Mouse (Mus musculus): ENCODE results near the gene Map1s.

The Map1s gene

GRCm38 (mm10) chr8:70905831-70906736 is at the start of gene Map1s:
Map1s (plus strand) TSS chr8:70905932.
- DNase-seq (ENCODE audit: low spot score in 2 of 2) = peak; percentile 93 to 94

GRCm38 (mm10) chr8:70856028-70856427 is 49.7 kb upstream of the Map1s start:
- DNase-seq (ENCODE audit: low spot score in 2 of 2) = no peak

- peak; percentile 86 to 88 for DNase-seq (ENCODE audit: low spot score in 2 of 2)
Observed at GRCm38 (mm10) chr8:70856541-70857197, 49.1 kb upstream of the Map1s start.

GRCm38 (mm10) chr8:70857516-70857915 is 48.2 kb upstream of the Map1s start:
- no peak for DNase-seq (ENCODE audit: low spot score in 2 of 2)

GRCm38 (mm10) chr8:70862824-70863641 is 42.7 kb upstream of the Map1s start, which contains the start of gene Kcnn1:
Kcnn1 (minus strand) TSS chr8:70863258.
- peak in 1 of 2 experiments; percentile 55 for DNase-seq (ENCODE audit: low spot score in 2 of 2)

- DNase-seq (ENCODE audit: low spot score in 2 of 2) = peak; percentile 70 to 71
Observed at GRCm38 (mm10) chr8:70863956-70864711, 41.6 kb upstream of the Map1s start.

GRCm38 (mm10) chr8:70864712-70865221 is 41.0 kb upstream of the Map1s start:
- peak in 1 of 2 experiments; percentile 74 for DNase-seq (ENCODE audit: low spot score in 2 of 2)

GRCm38 (mm10) chr8:70865350-70866000 is 40.3 kb upstream of the Map1s start:
- DNase-seq (ENCODE audit: low spot score in 2 of 2) = peak; percentile 100

- no peak for DNase-seq (ENCODE audit: low spot score in 2 of 2)
Observed at GRCm38 (mm10) chr8:70866001-70866520, 39.7 kb upstream of the Map1s start.

GRCm38 (mm10) chr8:70866566-70866965 is 39.2 kb upstream of the Map1s start:
- no peak for DNase-seq (ENCODE audit: low spot score in 2 of 2)

GRCm38 (mm10) chr8:70868559-70869198 is 37.1 kb upstream of the Map1s start:
- DNase-seq (ENCODE audit: low spot score in 2 of 2) = peak in 1 of 2 experiments; percentile 70

- no peak for DNase-seq (ENCODE audit: low spot score in 2 of 2)
Observed at GRCm38 (mm10) chr8:70869199-70869571, 36.5 kb upstream of the Map1s start.

GRCm38 (mm10) chr8:70869601-70870041 is 36.1 kb upstream of the Map1s start:
- peak; percentile 88 to 89 for DNase-seq (ENCODE audit: low spot score in 2 of 2)

- no peak for DNase-seq (ENCODE audit: low spot score in 2 of 2)
Observed at GRCm38 (mm10) chr8:70871195-70871807, 34.4 kb upstream of the Map1s start.

- no peak for DNase-seq (ENCODE audit: low spot score in 2 of 2)
Observed at GRCm38 (mm10) chr8:70872643-70873363, 32.9 kb upstream of the Map1s start.

GRCm38 (mm10) chr8:70873364-70873985 is 32.3 kb upstream of the Map1s start, which contains the start of gene Ccdc124:
Ccdc124 (minus strand) TSS chr8:70873935.
- DNase-seq (ENCODE audit: low spot score in 2 of 2) = peak; percentile 97

- no peak for DNase-seq (ENCODE audit: low spot score in 2 of 2)
Observed at GRCm38 (mm10) chr8:70874441-70874840, 31.3 kb upstream of the Map1s start.

GRCm38 (mm10) chr8:70876382-70876781 is 29.4 kb upstream of the Map1s start:
- no peak for DNase-seq (ENCODE audit: low spot score in 2 of 2)

Data from right cerebral cortex, postnatal 10 days (tissue).